Mouse (Mus musculus): ENCODE results near the gene Btbd9.
A peak's percentile ranks its signal among the peaks of the same experiment; 100 is the strongest.

Btbd9 gene

DNA sequence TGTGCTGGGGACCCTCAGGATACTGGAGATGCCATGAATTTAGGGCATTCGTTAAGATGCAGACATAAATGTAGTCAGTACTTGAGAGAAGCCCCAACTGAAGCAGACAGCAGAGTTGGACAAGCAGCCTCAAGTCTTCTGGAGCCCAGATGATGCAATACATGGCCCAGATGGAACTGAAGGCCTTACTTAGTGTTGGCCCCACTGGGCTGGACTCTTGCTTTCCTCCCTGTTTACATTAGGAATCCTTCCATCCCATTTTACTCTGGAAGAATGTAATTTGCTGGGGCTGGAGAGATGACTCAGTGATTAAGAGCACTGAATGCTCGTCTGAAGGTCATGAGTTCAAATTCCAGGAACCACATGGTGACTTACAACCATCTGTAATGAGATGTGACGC, 136.6 kb downstream of the Btbd9 start:
- no peak for DNase-seq

DNA sequence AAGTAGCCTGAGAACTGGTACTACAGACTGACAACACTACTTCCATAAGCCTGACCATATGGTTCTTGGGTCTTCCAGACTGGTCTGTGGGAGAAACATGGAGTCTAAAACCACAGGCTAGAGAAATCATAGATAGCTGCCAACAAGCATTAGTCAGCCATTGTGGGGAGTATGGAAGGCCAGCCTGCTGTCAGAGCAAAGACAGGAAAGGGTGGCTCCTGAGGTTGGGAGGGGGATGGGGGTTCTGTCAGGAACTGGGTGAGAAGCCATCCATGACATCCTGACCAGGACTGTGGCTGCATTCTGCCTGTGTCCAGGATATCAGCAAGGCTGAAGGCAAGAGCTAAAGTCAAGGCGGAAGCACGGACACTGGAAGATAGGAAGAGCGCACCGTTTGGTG, 137.5 kb downstream of the Btbd9 start:
- no peak for DNase-seq

DNA sequence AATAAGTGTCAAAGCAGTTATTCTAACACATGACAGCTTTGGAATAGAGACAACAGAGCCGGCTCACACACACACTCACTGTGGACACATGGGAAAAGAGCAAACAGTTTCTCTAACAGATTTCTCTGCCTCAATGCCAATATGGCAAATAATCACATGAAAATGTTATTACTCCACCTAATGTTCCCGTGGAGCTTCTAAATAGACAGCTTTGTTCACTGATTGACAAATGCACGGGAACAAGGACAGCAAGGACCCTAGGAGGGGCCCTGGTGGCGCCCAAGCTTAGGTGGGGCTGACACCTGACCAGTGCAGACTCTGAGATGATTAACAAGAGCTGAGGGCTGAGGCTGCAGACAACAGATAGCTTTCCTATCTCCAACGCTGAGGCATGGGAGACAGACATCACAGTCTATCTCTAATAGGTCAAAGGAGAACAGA, 140.2 kb downstream of the Btbd9 start:
- no peak for DNase-seq

DNA sequence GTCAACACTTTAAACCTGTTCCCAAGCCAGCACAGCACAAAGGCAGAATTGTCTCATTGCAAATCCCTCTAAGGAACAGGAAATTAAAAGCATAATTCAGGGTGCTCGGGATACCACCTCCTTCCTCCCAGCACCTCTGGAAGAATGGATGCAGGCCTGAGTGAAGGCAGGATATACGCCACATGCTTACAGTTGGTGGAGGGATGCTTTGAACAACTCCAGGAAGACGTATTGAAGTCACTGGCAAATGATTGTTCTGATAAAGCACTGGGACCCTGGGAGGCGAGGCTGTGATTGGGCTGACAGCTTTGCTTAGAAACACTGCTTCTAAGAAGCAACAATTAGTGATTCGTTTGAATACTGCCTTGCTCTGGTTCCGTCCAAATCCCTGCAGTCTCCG, 140.8 kb downstream of the Btbd9 start:
- DNase-seq: no peak

DNA sequence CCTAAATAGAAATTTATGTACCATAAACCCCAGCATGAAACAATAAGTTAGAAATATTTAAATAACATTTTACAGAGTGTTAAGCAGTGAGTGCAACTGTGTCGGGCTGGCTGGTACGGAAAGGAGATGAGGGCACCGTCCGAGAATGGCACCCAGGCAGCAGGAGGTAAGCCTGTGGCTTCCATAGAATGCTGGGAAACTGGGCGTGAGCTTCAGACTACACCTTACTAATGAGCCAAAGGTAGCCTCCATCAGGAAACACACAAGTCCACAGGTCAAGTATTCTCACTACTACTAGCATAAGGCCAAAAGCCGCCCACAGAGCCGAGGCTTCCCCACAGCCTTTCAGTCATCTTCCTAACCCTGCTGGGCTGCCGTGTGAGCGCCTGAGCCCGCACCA, 144.2 kb downstream of the Btbd9 start:
- DNase-seq: no peak

DNA sequence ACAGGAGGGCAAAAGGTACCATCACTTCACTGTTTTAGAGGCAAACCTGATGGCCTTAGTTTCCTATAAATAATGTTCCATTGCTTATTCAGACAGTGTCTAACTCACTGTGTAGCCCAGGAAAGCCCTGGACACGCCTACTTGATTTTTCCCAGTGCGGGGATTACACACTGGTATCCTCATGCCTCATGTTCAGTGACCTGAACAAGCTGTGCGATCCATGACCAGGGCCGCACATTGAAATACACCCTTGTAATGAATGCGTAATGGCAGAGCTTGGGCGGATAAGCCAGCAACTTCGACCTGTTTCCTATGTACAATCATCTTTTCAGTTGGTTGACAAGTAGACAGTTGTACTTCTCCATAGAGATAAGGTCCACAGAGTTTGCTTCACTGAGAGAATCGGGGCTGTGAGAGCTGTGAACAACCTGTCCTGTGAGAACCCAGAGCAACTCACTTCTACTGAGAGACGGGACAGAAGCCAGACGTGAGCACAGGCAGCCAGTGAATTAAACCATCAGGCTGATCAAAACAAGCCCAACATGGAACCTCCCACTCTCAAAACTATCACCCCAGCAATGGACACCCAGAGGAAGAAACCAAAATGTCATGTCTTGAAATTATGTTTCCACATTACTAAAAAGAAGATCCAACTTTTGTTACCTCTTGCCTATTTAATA, 145.2 kb downstream of the Btbd9 start:
- no peak for DNase-seq

DNA sequence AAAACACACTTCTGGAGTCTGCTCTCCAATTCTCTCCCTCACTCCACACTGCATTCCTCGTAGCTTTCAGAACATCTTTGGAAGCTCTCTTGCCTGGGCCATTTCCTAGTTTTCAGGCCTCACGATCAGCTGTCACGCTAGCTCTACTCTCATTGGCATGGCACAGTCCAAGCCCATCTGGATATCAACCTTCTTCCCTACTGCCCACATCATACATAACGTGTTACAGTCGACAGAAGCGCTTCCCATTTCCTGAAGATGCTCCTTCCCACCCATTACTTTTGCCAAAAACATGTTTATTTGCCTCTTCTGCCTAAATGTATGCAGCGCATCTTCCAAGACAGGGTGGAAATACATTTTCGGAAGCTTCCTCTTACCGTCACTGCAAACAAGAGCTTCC, 147.6 kb downstream of the Btbd9 start:
- no peak for DNase-seq

DNA sequence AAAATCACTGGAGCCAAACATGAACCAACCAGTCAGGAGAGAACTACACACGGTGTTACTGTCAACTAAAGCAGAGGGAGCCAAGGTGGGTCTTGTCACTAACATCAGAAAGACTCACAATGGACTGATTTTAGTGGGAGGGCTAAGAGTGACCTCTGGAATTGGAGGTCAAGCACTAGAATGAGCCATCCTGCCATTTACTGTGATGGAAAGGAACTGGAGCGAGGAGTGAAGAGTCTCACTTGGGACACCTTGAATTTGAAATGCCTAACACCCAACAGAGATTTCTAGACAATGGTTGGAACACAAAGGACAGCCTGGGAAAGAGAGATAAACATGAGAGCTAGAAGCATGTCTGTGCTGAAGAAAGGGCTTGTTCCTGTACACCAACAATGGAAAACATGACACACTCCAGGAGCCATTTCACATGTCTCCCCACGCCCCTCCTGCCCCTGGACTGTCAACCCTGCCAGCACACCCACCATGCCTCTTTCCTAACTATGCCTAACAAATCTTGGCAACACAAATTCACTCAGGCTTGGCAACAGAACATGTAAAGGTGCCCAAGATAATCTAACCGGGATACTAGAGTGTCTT, 152.9 kb downstream of the Btbd9 start:
- DNase-seq: no peak

DNA sequence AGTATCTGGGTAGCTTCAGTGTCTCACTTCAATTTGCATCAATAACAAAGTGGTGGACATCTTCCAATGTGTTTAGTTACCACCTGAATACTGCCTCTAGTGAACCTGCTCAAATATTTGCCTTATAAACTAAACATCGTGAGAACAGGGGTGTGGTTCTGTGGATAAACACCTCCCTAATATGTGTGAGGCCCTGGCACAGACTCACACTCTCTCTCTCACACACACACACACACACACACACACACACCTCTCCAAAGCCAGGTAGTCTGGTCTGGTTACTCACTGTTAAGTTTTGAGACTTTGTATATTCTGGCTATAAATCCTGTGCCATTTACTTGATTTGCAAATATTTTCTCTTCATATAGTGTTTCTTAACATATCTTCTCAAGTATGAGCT, 154.0 kb downstream of the Btbd9 start:
- DNase-seq: no peak

DNA sequence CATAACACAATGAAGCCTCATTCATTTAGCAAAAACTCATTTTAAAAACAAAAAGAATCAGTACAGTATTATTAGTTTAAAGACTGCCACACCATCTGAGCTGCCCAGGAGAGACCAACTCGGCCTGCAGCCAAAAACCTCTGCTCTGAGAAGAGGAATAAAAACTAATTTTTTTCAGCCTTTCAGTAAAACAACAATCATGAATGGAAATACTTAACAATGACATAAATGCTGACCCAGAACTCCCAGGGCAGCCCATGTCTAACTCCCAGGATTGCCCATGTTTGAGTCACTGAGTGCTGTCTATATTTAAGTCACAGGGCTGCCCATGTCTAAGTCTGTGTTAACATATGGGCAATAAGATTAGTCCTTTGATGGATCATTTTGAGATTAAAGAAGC, 155.0 kb downstream of the Btbd9 start:
- DNase-seq: no peak

DNA sequence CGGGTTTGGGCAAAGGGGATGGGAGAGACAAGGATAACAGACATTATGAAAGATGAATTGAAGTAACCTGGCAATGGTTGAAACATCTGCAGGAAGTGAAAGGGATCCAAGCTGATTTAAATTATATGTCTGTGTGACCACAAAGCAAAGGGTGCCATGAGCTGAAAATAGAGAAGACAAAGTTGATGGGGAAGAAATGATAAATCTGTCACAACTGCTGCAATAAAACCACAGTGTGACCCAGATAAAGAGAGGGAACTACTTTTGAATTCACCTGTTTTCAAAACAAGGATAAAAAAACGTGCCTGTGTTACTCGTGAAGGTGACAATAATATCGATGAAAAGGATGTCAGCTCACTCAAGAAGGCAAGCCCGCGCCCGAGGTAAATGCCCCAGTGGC, 156.8 kb downstream of the Btbd9 start:
- DNase-seq: no peak

DNA sequence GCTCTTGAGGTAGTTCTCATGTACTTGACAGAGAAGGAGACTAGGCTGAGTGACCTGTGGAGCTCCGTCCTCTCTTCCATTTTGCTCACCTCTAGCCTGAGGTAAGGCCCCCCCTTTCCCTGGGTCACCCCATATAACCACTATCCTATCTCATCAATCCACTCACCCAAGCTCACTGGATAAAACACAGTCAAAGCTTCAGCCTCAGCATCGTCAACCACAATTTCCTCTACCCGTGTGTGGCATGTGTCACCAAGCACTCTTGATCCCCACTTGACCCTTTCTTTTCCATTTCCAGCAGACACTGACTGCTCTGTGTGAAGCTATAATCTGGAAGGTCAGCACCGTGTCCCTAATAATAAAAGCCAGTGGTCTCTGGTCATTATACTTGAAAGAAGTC, 157.8 kb downstream of the Btbd9 start:
- DNase-seq: no peak

DNA sequence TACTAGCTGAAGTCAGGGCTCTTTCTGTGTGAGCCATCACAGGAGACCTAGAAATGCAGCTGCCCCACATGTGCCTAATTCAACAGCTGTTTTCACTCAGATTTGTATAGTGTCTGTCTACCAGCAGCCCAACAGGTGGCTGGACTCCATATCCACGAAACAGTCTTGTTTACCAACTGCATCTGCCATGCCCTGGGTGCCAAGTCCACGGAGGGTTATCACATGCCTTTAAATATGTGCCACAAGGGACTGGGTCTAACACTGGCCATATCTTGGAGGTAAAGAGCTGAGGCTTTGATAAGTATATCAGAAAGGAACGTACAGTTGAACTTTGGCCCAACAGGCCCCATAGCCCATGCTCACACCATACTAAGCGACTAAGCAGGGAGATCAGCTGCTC, 159.2 kb downstream of the Btbd9 start:
- DNase-seq: peak; percentile 24

DNA sequence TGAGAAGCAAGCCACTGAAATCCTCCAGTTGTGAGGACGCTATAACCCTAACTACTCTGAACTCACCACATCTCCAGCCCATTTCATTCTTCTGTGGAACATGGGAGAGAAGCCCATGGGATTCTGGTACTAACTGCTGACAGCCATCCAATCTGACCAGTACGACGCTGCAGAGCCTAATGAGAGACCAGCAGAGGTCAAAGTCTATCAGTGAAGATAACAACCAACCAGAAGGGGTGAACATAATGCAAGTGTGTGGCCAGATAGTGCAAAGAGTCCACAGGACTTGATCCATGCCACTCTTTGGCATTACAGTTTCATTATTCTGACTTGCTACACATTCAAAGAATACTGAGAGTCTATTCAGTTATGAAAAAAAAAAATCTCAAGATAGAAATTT, 160.6 kb downstream of the Btbd9 start:
- DNase-seq: no peak

DNA sequence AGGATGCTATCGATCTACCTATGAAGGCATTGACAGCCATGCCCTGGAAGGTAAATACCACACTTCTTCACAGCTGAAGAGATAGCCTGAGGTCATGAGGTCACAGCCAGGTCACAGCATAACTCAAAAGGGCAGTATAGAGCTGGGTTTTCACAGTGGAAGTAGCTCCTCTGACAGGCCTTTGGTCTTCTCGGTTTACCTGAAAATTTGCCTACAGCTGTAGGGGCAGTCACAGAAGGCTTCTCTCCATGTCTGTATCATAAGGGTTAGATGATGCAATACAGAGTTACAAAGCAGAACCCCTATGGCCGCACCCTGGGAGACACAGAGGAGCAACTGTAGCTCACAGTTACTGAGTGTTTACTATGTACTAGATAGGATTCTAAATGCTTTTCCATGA, 163.3 kb downstream of the Btbd9 start:
- DNase-seq: no peak

DNA sequence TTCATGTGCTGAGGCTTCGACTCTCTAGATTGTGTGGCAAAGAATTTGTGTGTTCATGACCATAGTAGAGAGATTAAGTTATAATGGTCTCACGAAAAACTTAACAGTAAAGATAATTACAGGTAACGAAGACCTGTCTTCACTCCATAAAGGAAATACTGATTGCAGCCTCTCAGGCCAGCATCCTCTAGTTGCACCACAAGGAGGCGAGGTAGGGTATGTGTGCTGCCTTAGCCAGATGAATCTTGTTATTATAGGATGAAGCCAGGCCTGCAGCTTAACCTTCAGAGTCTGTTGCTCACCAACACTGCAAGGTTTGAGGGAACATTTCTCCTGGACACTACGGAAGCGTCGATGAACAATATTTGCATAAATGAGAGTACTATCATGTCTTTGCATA, 170.3 kb downstream of the Btbd9 start:
- DNase-seq: no peak

DNA sequence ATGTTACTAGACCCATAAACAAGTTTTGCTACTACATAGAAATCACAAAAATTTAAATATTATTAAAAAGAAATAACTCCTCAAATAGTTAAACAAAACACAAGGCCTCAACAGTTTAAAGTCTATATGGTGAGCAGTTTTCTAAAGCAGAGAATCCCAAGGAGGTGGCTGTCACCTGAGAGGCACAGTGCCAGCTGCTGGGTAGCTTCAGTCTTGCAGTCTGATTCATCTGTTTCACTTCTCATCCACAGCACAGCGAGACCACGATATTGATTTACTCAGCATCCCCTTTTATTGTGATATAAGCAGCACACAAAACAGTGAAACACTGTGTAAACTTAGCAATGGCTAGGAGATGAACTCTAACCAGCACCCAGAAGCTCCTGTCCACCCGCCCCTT, 173.4 kb downstream of the Btbd9 start:
- no peak for DNase-seq

DNA sequence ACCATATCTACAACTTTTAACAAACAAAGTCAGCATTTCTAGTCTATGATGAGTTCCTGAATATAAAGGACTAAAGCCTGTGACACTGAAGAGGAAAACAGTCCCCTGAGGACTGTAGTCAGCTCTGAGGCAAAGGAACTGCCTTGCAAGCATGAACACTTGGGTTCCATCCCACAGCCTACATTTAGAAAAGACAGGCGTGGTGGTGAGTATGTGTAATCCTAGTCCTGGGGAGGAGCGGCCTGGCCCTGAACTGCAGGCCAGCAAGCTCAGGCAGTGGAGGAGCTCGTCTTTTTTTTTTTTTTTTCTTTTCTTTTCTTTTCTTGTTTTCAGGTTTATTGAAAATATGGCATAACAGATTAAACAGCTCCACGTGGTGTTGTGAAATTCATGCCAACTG, 181.0 kb downstream of the Btbd9 start:
- DNase-seq: no peak

DNA sequence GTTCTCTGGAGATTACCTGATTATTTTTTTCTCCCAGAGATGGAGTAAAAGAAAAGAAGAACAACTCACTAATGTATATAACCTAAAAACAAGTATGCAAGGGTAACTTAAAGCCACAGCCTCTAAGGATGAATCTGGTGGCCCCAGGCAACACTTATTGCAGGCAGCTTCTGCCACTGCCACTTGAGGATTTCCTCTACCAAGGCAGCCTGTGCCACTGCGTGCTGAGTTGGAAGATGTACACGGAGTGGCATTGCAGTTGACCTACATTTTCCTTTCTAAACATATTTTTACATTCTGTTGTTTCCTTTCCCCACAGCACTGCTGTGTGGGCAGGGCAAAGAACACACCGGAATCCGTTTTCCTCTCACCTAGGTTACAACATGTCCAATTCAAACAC, 184.3 kb downstream of the Btbd9 start:
- DNase-seq: no peak

DNA sequence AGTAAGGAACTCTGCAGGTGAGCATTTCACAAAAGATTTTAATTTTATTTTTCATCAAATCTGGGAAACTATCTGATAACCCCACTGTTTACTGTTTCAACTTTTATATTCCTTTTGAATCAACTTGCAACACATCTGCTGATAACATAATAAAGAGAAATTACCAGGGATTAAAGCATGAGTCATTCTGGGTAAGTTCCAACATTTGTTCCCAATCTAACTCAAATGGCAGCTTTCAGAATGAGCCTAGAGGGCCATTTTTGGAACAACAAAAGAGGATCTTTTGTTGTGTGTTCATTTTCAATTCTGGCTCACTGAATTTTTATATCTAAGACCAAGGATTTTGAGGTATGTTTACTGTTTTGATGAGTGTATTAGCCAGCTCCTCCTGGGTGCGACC, 185.1 kb downstream of the Btbd9 start:
- no peak for DNase-seq

DNA sequence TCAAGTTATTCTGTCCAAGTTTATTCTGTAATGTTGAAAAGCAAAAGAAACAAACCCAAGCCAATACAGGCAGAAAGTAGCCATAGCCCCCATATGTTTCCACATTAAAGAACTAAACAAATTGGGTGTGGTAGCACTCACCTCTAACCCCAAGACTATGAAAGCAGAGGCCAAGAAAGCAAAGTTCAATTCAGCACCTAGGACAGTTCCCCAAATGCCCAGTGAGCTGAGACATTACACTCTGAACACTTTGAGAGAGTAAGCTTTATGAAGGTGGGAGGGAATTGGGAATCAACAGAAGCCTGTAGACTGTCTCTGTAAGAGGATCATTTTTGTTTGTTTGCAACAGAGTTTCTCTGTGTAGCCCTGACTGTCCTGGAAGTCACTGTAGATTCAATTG, 186.6 kb downstream of the Btbd9 start:
- DNase-seq: peak; percentile 55

DNA sequence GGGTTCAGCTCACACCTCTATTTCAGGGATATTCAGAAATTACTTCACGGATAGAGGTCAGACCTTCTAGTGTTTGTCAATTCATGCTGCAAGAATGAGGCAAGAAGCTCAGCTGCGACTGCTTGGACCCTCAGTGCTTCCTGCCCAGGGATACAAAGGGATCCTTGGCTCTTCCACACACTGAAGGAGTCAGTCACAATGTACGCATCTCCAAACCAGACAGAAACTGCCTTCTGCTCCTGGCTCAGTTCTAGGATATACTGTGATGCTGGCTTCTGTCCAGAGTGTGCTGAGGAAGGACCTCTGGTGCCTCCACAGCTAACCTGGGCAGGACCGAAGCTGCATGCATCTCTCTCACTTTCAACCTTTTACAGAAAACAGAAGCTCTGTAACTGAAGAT, 187.5 kb downstream of the Btbd9 start:
- DNase-seq: no peak

DNA sequence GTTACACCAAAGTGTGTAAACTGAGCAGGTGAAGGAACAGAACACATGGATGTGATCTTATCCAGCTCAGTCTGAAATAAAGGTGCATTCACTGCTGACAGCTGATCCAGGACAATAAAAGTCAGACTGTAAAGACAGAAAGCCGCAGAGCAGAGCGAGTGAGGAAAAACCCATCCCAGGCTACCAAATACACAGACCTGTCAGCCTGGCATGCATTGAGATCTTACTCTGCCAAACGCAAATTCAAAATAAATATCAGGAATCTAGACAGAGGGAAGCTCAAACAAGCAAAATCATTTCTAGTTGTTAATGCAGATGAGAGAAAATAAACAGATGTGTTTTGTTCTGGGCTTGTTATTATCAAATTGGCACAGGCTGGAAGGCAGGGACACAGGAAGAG, 187.9 kb downstream of the Btbd9 start:
- DNase-seq: no peak

DNA sequence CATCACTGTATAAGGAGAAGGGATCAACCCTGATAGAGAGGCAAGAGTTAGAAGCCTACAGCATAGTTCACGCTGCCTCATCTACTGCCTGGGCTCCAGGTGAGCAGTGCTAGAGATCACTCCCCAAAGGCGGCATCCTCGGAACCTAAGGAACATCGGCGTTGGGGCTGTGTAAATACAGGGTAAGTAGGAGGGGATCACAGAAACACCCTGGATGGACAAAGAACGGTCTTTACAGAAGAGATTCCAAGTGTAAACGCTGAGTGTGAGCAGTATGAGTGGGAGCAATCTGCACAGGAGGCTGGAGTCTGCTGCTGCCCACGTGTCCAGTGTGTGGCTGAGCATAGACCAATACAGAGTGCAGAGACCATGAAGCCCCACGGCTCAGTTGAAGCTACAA, 190.0 kb downstream of the Btbd9 start:
- DNase-seq: no peak

DNA sequence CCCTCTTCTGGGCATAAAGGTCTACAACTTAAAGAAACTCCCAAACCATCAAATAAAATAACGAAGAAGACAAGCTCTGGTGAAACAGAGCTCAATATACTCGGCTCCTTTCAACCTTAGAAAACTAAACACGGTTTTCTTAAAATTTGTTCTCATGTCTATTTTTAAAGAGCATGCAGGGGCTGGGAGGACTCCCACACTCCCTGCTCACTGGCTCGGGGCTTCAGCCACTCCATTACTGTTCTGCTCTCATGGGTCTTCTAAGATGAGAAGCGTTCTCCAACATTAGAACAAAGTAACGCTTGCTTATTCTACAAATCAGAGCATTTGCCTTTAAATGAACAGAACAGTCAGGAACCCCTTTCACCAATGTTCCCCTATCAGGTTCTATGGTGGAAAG, 192.6 kb downstream of the Btbd9 start:
- DNase-seq: no peak
